Mouse (Mus musculus): ENCODE measurements at regions not wholly inside any gene's neighbourhood (a gene's known extent, or its start where the extent isn't known, plus 50 kb on each side); places are given as distances from the start of the nearest gene placed in this dataset.

GRCm38 (mm10) chr10:117532750-117533540, 96.4 kb upstream of the Cpm start:
- TF ChIP-seq CTCF (IDR thresholded peaks at IDR 0.05; ENCODE audit: low read depth): no peak
- TF ChIP-seq EP300 (optimal IDR thresholded peaks at IDR 0.05): no peak
